Mouse (Mus musculus) CH12.LX (cell line): Measurements from ENCODE around the gene Tmem199. TPM values are rescaled to one million over a fixed set of nuclear protein-coding genes. Genes with fewer than 3 reads are reported as not detected.
A peak's percentile ranks its signal among the peaks of the same experiment; 100 is the strongest.
"Not testable (repeated sequence)": the region's sequence is repeated elsewhere in the genome, so short reads cannot be mapped to it uniquely, and the experiment has no call there.

ENCODE experiments used
- DNase-seq: peaks from one replicate; pipeline ENCODE4 v3.0.0-alpha.2; 2013; ENCODE audit errors: extremely low read depth
- H3K27ac ChIP-seq: 2 replicates; pipeline ENCODE4 v1.5.1; 2012; ENCODE audit warnings: low read depth, mild to moderate bottlenecking, control low read depth, moderate library complexity; ENCODE audit not compliant: insufficient read depth
- H3K27me3 ChIP-seq: replicated peaks from 2 replicates; pipeline ENCODE3; 2012; ENCODE audit warnings: inconsistent platforms
- H3K36me3 ChIP-seq, 2 experiments: replicated peaks in 1 of 2; 2 replicates each; pipeline versions ENCODE3 to v1.6.1; 2012; ENCODE audit warnings: inconsistent platforms in 1 of 2, low read length in 1 of 2, mild to moderate bottlenecking in 1 of 2, mixed read lengths in 1 of 2, moderate library complexity in 1 of 2; ENCODE audit not compliant: control insufficient read depth in 1 of 2, insufficient read depth in 1 of 2
- H3K4me1 ChIP-seq, 2 experiments: 2 replicates each; pipeline ENCODE4 v1.6.1; 2012; ENCODE audit warnings: inconsistent platforms in 1 of 2, moderate library complexity in 1 of 2; ENCODE audit not compliant: insufficient read depth in 2 of 2, control insufficient read depth in 1 of 2
- H3K4me2 ChIP-seq: 2 replicates; pipeline ENCODE4 v1.6.1; 2012; ENCODE audit warnings: low read depth, mild to moderate bottlenecking, control low read depth; ENCODE audit not compliant: poor library complexity, insufficient read depth, severe bottlenecking
- H3K4me3 ChIP-seq, 3 experiments: fragments of 150-350 bp in 1 of 3; sonication (generic) in 1 of 3; replicated peaks in 1 of 3; 2 replicates each; pipeline versions ENCODE3 to v1.5.1; 2011 to 2012; ENCODE audit warnings: low read depth in 2 of 3, low read length in 2 of 3, mild to moderate bottlenecking in 2 of 3, moderate library complexity in 2 of 3, control low read depth in 1 of 3, improper control_type of control experiment in 1 of 3, inconsistent platforms in 1 of 3, mixed read lengths in 1 of 3; ENCODE audit not compliant: poor library complexity in 1 of 3
- H3K79me2 ChIP-seq: replicated peaks from 2 replicates; pipeline ENCODE4 v1.6.1; 2012; ENCODE audit warnings: mild to moderate bottlenecking, moderate library complexity; ENCODE audit not compliant: control insufficient read depth, poor library complexity, insufficient read depth, severe bottlenecking; ENCODE audit errors: extremely low read depth
- H3K9ac ChIP-seq: 2 replicates; pipeline ENCODE4 v1.6.1; 2012; ENCODE audit warnings: low read depth, mild to moderate bottlenecking, control low read depth, moderate library complexity; ENCODE audit not compliant: insufficient read depth
- H3K9me3 ChIP-seq: replicated peaks from 2 replicates; pipeline ENCODE3; 2012; ENCODE audit warnings: low read length, inconsistent platforms, mixed read lengths
- CTCF ChIP-seq, 2 experiments: IDR thresholded peaks in 1 of 2; conservative IDR thresholded peaks in 1 of 2; 2 replicates each; pipeline ENCODE4 v1.5.1; 2011 to 2012; ENCODE audit warnings: low read depth in 2 of 2, low read length in 2 of 2, improper control_type of control experiment in 1 of 2, inconsistent platforms in 1 of 2, mild to moderate bottlenecking in 1 of 2, moderate library complexity in 1 of 2
- EP300 ChIP-seq: IDR thresholded peaks from 2 replicates; pipeline ENCODE4 v1.6.1; 2011; ENCODE audit warnings: low read length, improper control_type of control experiment
- ETS1 ChIP-seq: conservative IDR thresholded peaks from 2 replicates; pipeline ENCODE4 v1.6.1; 2012; ENCODE audit warnings: low read depth, mild to moderate bottlenecking, inconsistent platforms, low read length, improper control_type of control experiment, moderate library complexity
- IRF4 ChIP-seq: IDR thresholded peaks from 2 replicates; pipeline ENCODE4 v1.6.1; 2014; ENCODE audit warnings: low read depth, mild to moderate bottlenecking, inconsistent platforms, low read length, improper control_type of control experiment
- JUN ChIP-seq: IDR thresholded peaks from 2 replicates; pipeline ENCODE4 v1.6.1; 2011; ENCODE audit warnings: low read depth, mild to moderate bottlenecking, low read length, improper control_type of control experiment, moderate library complexity; ENCODE audit not compliant: insufficient read depth
- JUND ChIP-seq: conservative IDR thresholded peaks from 2 replicates; pipeline ENCODE4 v1.6.1; 2011; ENCODE audit warnings: low read depth, low read length, improper control_type of control experiment
- MXI1 ChIP-seq: IDR thresholded peaks from 2 replicates; pipeline ENCODE4 v1.6.1; 2011; ENCODE audit warnings: mild to moderate bottlenecking, low read depth, low read length, improper control_type of control experiment
- MYC ChIP-seq: IDR thresholded peaks from 2 replicates; pipeline ENCODE4 v1.6.1; 2011; ENCODE audit warnings: low read depth, mild to moderate bottlenecking, improper control_type of control experiment, low read length
- NELFE ChIP-seq: IDR thresholded peaks from 2 replicates; pipeline ENCODE4 v1.6.1; 2011; ENCODE audit warnings: low read depth, low read length, improper control_type of control experiment
- RCOR1 ChIP-seq: conservative IDR thresholded peaks from 2 replicates; pipeline ENCODE4 v1.6.1; 2012; ENCODE audit warnings: low read depth, mild to moderate bottlenecking, inconsistent platforms, low read length, improper control_type of control experiment
- SIN3A ChIP-seq: IDR thresholded peaks from 2 replicates; pipeline ENCODE4 v1.6.1; 2012; ENCODE audit warnings: low read length, improper control_type of control experiment, inconsistent platforms
- ZC3H11A ChIP-seq: IDR thresholded peaks from 2 replicates; pipeline ENCODE4 v1.6.1; 2012; ENCODE audit warnings: low read depth, mild to moderate bottlenecking, inconsistent platforms, low read length, improper control_type of control experiment
- ZNF384 ChIP-seq: IDR thresholded peaks from 2 replicates; pipeline ENCODE4 v1.6.1; 2012; ENCODE audit warnings: low read depth, low read length, improper control_type of control experiment, inconsistent platforms
- dilution Hi-C: fragments of 300-500 bp; cut with MboI; formaldehyde crosslinking; loops from 2 replicates; pipeline ENCODE4 v1.14.3; 2020; ENCODE audit warnings: low sequenced_read_pairs; ENCODE audit not compliant: extremely low pct_unique_long_range_greater_than_20kb, extremely low pct_ligation_motif_present
- in situ Hi-C: fragments of 300-500 bp; cut with MboI; formaldehyde crosslinking; loops from 3 replicates; pipeline ENCODE4 v1.14.3; 2019; ENCODE audit warnings: low sequenced_read_pairs, low pct_ligation_motif_present, low pct_unique_long_range_greater_than_20kb, mixed read lengths
- polyA plus RNA-seq: library from polyadenylated mRNA; unstranded; fragments of >175 nt; gene quantifications from 2 replicates; pipeline ENCODE4 v1.2.1, GENCODE M21; 2012; ENCODE audit warnings: low read depth; ENCODE audit not compliant: insufficient read length
- total RNA-seq, 2 experiments: library from RNA; depleted of rRNA; stranded (reverse); fragments of 300-350 nt in 1 of 2; fragments of >200 nt in 1 of 2; gene quantifications; 2 replicates each; pipeline ENCODE4 v1.2.3; 2012 to 2014

The Tmem199 gene
- total and polyA plus RNA-seq, 3 experiments: 67.3 to 109 (median 80.4) TPM

- TF ChIP-seq ZC3H11A (no peak), CTCF (conservative IDR thresholded peaks at IDR 0.05 in 1 of 2, IDR thresholded peaks at IDR 0.05 in 1 of 2; ENCODE audit: low read depth in 2 of 2, low read length in 2 of 2) (no peak), ETS1 (no peak; the same call in 1 of the 2 replicates), NELFE (no peak)
Observed at GRCm38 (mm10) chr11:78535376-78536079, 23.6 kb upstream of the Tmem199 start (continued).

GRCm38 (mm10) chr11:78534516-78534915, 22.5 kb upstream of the Tmem199 start:
- dilution Hi-C loops: no loop called here
- peak overlapping the region; percentile 96 for H3K4me2 ChIP-seq
- in situ Hi-C loops: no loop called here
- peak in 1 of 2 experiments; percentile 43; a peak in 2 of 4 replicates for TF ChIP-seq CTCF (conservative IDR thresholded peaks at IDR 0.05 in 1 of 2, IDR thresholded peaks at IDR 0.05 in 1 of 2; ENCODE audit: low read depth in 2 of 2, low read length in 2 of 2)
- 0 out of 2 replicates have a peak, but pooled peaks have one; percentile 44 for TF ChIP-seq MXI1
- 0 out of 2 replicates have a peak, but pooled peaks have one; percentile 29 for TF ChIP-seq MYC
- TF ChIP-seq IRF4: no peak
- TF ChIP-seq, all 38 proteins: peak for 3
- H3K9me3 ChIP-seq: no peaks in the 10 kb centered on the region
- H3K27me3 ChIP-seq: no peaks in the 10 kb centered on the region
- peaks cover 17 to 42% of the 10 kb centered on the region in 2 experiments for H3K4me1 ChIP-seq
- peak overlapping the region; percentile 70 to 79 (median 72) for H3K4me3 ChIP-seq
- H3K79me2 ChIP-seq: peaks cover 82% of the 10 kb centered on the region
- DNase-seq: no peak
- H3K27ac ChIP-seq: no peak overlapping the region
- H3K9ac ChIP-seq: peak overlapping the region; percentile 64
- H3K36me3 ChIP-seq: peaks cover 25 to 51% of the 10 kb centered on the region in 2 experiments

- peaks cover 42 to 67% of the 10 kb centered on the region in 2 experiments for H3K36me3 ChIP-seq
- not testable (repeated sequence) for DNase-seq
Observed at GRCm38 (mm10) chr11:78531515-78531914, 19.5 kb upstream of the Tmem199 start.

More at GRCm38 (mm10) chr11:78531515-78531914, 19.5 kb upstream of the Tmem199 start:
- Histone ChIP-seq H3K4me2 (peak overlapping the region; percentile 11; the same call in 1 of the 2 replicates), H3K79me2 (peaks cover 57% of the 10 kb centered on the region), H3K4me1 (peaks cover 11 to 32% of the 10 kb centered on the region in 2 experiments), H3K9ac (0 out of 2 replicates have a peak overlapping the region, but pooled peaks have one; percentile 9)
- in situ Hi-C loops, dilution Hi-C loops, H3K4me3 ChIP-seq, H3K27ac ChIP-seq, H3K9me3 ChIP-seq, H3K27me3 ChIP-seq: not testable (repeated sequence)
- TF ChIP-seq SIN3A: peak; percentile 37; the same call in 1 of the 2 replicates
- TF ChIP-seq JUN: peak; percentile 59; the same call in 1 of the 2 replicates
- peak; percentile 72 for TF ChIP-seq IRF4
- peak; percentile 69 for TF ChIP-seq EP300
- peak; percentile 28; the same call in 1 of the 2 replicates for TF ChIP-seq ZNF384
- peak; percentile 61 for TF ChIP-seq JUND
- TF ChIP-seq RCOR1: peak; percentile 62; the same call in 1 of the 2 replicates
